11 mouse cellular contexts compared by ENCODE assay signal in genomic region chr2:93202782-93203181, GRCm38 (mm10).
"Had no signal": no experiment of that assay in that cellular context is flagged by ENCODE, and none has a peak within 500 bp of the region (broad histone marks: within the 10 kb centered on the region; RNA-seq: fewer than 3 reads in every experiment).

No protein-coding gene starts in this region.

- H3K9me3 ChIP-seq: kidney, embryonic 15.5 days; limb, embryonic 13.5 days had no signal

- H3K27me3 ChIP-seq: kidney, embryonic 15.5 days; limb, embryonic 13.5 days had no signal

- H3K9ac ChIP-seq: kidney, embryonic 15.5 days; limb, embryonic 13.5 days; liver, embryonic 14.5 days had no signal

- H3K4me3 ChIP-seq: kidney, embryonic 15.5 days; limb, embryonic 13.5 days had no signal

- H3K4me2 ChIP-seq: kidney, embryonic 15.5 days; limb, embryonic 13.5 days had no signal

- DNase-seq: kidney, adult 2 months; kidney, postnatal 14 days; left cerebral cortex, postnatal 4 days; lung, adult 18-20 months; midbrain, embryonic 14.5 days; right cerebral cortex, adult 18-20 months; right cerebral cortex, postnatal 25 days; thymus, postnatal 36 days had no signal

- H3K27ac ChIP-seq: kidney, embryonic 15.5 days; limb, embryonic 13.5 days; liver, embryonic 14.5 days had no signal
